Mouse (Mus musculus) heart, embryonic 16.5 days (tissue): ENCODE measurements at regions not wholly inside any gene's neighbourhood (a gene's known extent, or its start where the extent isn't known, plus 50 kb on each side); places are given as distances from the start of the nearest gene placed in this dataset.

ENCODE experiments used
- ATAC-seq: fragments of 200-750 bp; cut with Nextera tagmentation; replicated peaks from 2 replicates; pipeline ENCODE4 v1.8.0; 2017; ENCODE audit warnings: moderate number of reproducible peaks; ENCODE audit not compliant: insufficient read depth, low FRiP score; ENCODE audit errors: extremely low read depth
- H3K27ac ChIP-seq: fragments of 300-500 bp; sonication (generic); 2 replicates; pipeline ENCODE4 v1.5.1; 2014; ENCODE audit warnings: mild to moderate bottlenecking, low read length, control low read depth, moderate library complexity
- H3K27me3 ChIP-seq: fragments of 300-500 bp; sonication (generic); 2 replicates; pipeline ENCODE4 v1.6.1; 2014; ENCODE audit warnings: low read length, mixed read lengths; ENCODE audit not compliant: control insufficient read depth, insufficient read depth
- H3K36me3 ChIP-seq: fragments of 300-500 bp; sonication (generic); 2 replicates; pipeline ENCODE4 v1.6.1; 2014; ENCODE audit not compliant: control insufficient read depth, insufficient read depth
- H3K4me1 ChIP-seq: fragments of 300-500 bp; sonication (generic); 2 replicates; pipeline ENCODE4 v1.6.1; 2014; ENCODE audit warnings: low read length, mixed read lengths; ENCODE audit not compliant: control insufficient read depth, insufficient read depth
- H3K4me2 ChIP-seq: fragments of 300-500 bp; sonication (generic); 2 replicates; pipeline ENCODE4 v1.6.1; 2014; ENCODE audit warnings: low read depth, mild to moderate bottlenecking, control low read depth, low read length
- H3K4me3 ChIP-seq: fragments of 300-500 bp; sonication (generic); 2 replicates; pipeline ENCODE4 v1.5.1; 2014; ENCODE audit warnings: mild to moderate bottlenecking, control low read depth, low read length
- H3K9ac ChIP-seq: fragments of 300-500 bp; sonication (generic); 2 replicates; pipeline ENCODE4 v1.6.1; 2014; ENCODE audit warnings: low read length, control low read depth
- H3K9me3 ChIP-seq: fragments of 300-500 bp; sonication (generic); replicated peaks from 2 replicates; pipeline ENCODE4 v1.6.1; 2016; ENCODE audit warnings: low read length; ENCODE audit not compliant: control insufficient read depth
- WGBS: fragments of 180-500 bp; shearing (Covaris S2); extraction: QIAGEN DNeasy Blood & Tissue Kit; methylation state at CpG from one replicate; pipeline ENCODE4 v1.1.7; 2014; 5-methylcytosine and 5-hydroxymethylcytosine counted together

GRCm38 (mm10) chr12:15216180-15216579, 600.5 kb downstream of the Trib2 start:
- Histone ChIP-seq H3K27me3 (no peaks in the 10 kb centered on the region), H3K9me3 (no peaks in the 10 kb centered on the region), H3K9ac (no peak overlapping the region), H3K4me2 (no peak overlapping the region), H3K4me1 (no peaks in the 10 kb centered on the region), H3K27ac (no peak overlapping the region), H3K36me3 (no peaks in the 10 kb centered on the region), H3K4me3 (no peak overlapping the region)
- WGBS, result 73% methylated on average over 3 of the region's 3 CpGs
- ATAC-seq, result no peak

GRCm38 (mm10) chr12:15174411-15175041, 642.2 kb downstream of the Trib2 start:
- Histone ChIP-seq H3K27me3 (no peaks in the 10 kb centered on the region), H3K27ac (no peak overlapping the region), H3K4me3 (no peak overlapping the region), H3K4me1 (no peaks in the 10 kb centered on the region), H3K9me3 (no peaks in the 10 kb centered on the region), H3K4me2 (no peak overlapping the region), H3K9ac (no peak overlapping the region), H3K36me3 (no peaks in the 10 kb centered on the region)
- ATAC-seq, result no peak
- 51% methylated on average over 6 of the region's 6 CpGs for WGBS

- H3K9ac ChIP-seq, result no peak overlapping the region
Observed at GRCm38 (mm10) chr12:15162605-15163004, 654.1 kb downstream of the Trib2 start.

GRCm38 (mm10) chr12:15161864-15162263, 654.9 kb downstream of the Trib2 start:
- Histone ChIP-seq H3K4me2 (no peak overlapping the region), H3K36me3 (no peaks in the 10 kb centered on the region), H3K27me3 (no peaks in the 10 kb centered on the region), H3K9ac (no peak overlapping the region), H3K27ac (no peak overlapping the region), H3K4me1 (no peaks in the 10 kb centered on the region), H3K4me3 (no peak overlapping the region), H3K9me3 (no peaks in the 10 kb centered on the region)
- WGBS, result 68% methylated on average over 3 of the region's 3 CpGs
- no peak for ATAC-seq

More at GRCm38 (mm10) chr12:15162605-15163004, 654.1 kb downstream of the Trib2 start:
- H3K27me3 ChIP-seq, result no peaks in the 10 kb centered on the region
- H3K4me2 ChIP-seq, result no peak overlapping the region
- no peak overlapping the region for H3K4me3 ChIP-seq
- H3K4me1 ChIP-seq, result no peaks in the 10 kb centered on the region
- H3K36me3 ChIP-seq, result no peaks in the 10 kb centered on the region
- 71% methylated on average over 5 of the region's 5 CpGs for WGBS
- ATAC-seq, result no peak
- no peaks in the 10 kb centered on the region for H3K9me3 ChIP-seq
- no peak overlapping the region for H3K27ac ChIP-seq

GRCm38 (mm10) chr12:15160478-15160998, 656.2 kb downstream of the Trib2 start:
- H3K9ac ChIP-seq, result no peak overlapping the region
- no peaks in the 10 kb centered on the region for H3K27me3 ChIP-seq
- H3K36me3 ChIP-seq, result no peaks in the 10 kb centered on the region
- no peaks in the 10 kb centered on the region for H3K9me3 ChIP-seq
- ATAC-seq, result no peak
- H3K4me2 ChIP-seq, result no peak overlapping the region
- H3K4me1 ChIP-seq, result no peaks in the 10 kb centered on the region
- H3K27ac ChIP-seq, result no peak overlapping the region
- H3K4me3 ChIP-seq, result no peak overlapping the region
- 86% methylated on average over 2 of the region's 2 CpGs for WGBS

GRCm38 (mm10) chr12:15146398-15146797, 670.3 kb downstream of the Trib2 start:
- H3K4me2 ChIP-seq, result no peak overlapping the region
- WGBS, result 61% methylated on average over 2 of the region's 2 CpGs
- H3K9me3 ChIP-seq, result no peaks in the 10 kb centered on the region
- no peaks in the 10 kb centered on the region for H3K27me3 ChIP-seq
- H3K9ac ChIP-seq, result no peak overlapping the region
- no peak overlapping the region for H3K27ac ChIP-seq
- no peak overlapping the region for H3K4me3 ChIP-seq
- no peaks in the 10 kb centered on the region for H3K36me3 ChIP-seq
- H3K4me1 ChIP-seq, result no peaks in the 10 kb centered on the region
- ATAC-seq, result no peak

GRCm38 (mm10) chr12:15137039-15137438, 679.7 kb downstream of the Trib2 start:
- no peaks in the 10 kb centered on the region for H3K27me3 ChIP-seq
- H3K4me3 ChIP-seq, result no peak overlapping the region
- no peak overlapping the region for H3K9ac ChIP-seq
- no peak overlapping the region for H3K27ac ChIP-seq
- WGBS, result 66% methylated on average over 5 of the region's 5 CpGs
- H3K9me3 ChIP-seq, result no peaks in the 10 kb centered on the region
- H3K4me2 ChIP-seq, result no peak overlapping the region
- no peak for ATAC-seq
- no peaks in the 10 kb centered on the region for H3K4me1 ChIP-seq
- H3K36me3 ChIP-seq, result no peaks in the 10 kb centered on the region

- Histone ChIP-seq H3K27ac (no peak overlapping the region), H3K9me3 (no peaks in the 10 kb centered on the region), H3K9ac (no peak overlapping the region), H3K4me2 (no peak overlapping the region), H3K36me3 (no peaks in the 10 kb centered on the region), H3K27me3 (no peaks in the 10 kb centered on the region), H3K4me1 (no peaks in the 10 kb centered on the region), H3K4me3 (no peak overlapping the region)
- no peak for ATAC-seq
- WGBS, result 75% methylated on average over 3 of the region's 3 CpGs
Observed at GRCm38 (mm10) chr12:15124179-15124578, 692.5 kb downstream of the Trib2 start.

- Histone ChIP-seq H3K9ac (no peak overlapping the region), H3K27ac (no peak overlapping the region), H3K27me3 (no peaks in the 10 kb centered on the region), H3K4me3 (no peak overlapping the region), H3K4me2 (no peak overlapping the region), H3K36me3 (no peaks in the 10 kb centered on the region), H3K9me3 (no peaks in the 10 kb centered on the region), H3K4me1 (no peaks in the 10 kb centered on the region)
- ATAC-seq, result no peak
- 74% methylated on average over 4 of the region's 4 CpGs for WGBS
Observed at GRCm38 (mm10) chr12:15122586-15123212, 694.0 kb downstream of the Trib2 start.
